Mouse (Mus musculus) embryo, embryonic 10.5 days (tissue): ENCODE measurements around the gene Psmc3ip.
"Not testable (repeated sequence)": the region's sequence is repeated elsewhere in the genome, so short reads cannot be mapped to it uniquely, and the experiment has no call there.

Experiments
- DNase-seq: peaks from one replicate; pipeline ENCODE4 v3.0.0-alpha.2; 2015; ENCODE audit warnings: low spot score

Psmc3ip gene

DNA sequence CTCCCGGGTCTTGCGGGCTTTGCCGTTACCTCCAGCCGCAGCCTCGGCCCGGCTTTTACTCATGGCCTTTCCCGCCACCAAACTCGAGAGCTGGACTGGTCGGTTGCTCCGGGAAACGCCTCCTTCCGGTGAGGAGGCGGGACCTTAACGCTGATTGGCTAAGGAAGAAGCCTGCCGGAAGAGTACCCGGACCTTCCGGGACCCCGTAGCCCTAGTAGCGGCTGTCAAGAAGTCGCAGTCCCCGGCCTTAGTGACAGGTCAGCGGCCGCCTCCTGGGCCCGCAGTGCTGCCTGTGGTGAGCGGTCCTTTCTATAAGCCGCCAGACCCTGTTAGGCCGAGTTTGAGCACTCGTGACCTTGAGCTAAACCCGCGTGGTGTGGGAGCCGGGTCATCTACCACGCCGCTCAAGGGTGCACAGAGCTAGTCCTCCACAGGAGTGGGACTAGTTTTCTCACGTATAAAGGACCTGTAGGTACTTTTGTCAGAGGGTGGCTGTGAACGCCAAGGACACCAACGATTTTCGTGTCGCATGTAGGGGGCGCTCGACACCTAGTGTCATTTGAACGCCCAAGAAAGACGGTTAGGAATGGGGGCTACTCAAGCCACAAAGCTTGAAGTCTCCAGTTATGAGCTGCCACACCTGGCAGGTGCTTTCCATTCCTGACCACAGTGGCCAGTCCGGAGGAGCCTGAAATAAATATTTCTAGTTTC lies at the start of gene Psmc3ip:
Gene Psmc3ip (minus strand): TSS at position 123 of the 711 bp plus-strand sequence.
- peak; percentile 98 for DNase-seq

DNA sequence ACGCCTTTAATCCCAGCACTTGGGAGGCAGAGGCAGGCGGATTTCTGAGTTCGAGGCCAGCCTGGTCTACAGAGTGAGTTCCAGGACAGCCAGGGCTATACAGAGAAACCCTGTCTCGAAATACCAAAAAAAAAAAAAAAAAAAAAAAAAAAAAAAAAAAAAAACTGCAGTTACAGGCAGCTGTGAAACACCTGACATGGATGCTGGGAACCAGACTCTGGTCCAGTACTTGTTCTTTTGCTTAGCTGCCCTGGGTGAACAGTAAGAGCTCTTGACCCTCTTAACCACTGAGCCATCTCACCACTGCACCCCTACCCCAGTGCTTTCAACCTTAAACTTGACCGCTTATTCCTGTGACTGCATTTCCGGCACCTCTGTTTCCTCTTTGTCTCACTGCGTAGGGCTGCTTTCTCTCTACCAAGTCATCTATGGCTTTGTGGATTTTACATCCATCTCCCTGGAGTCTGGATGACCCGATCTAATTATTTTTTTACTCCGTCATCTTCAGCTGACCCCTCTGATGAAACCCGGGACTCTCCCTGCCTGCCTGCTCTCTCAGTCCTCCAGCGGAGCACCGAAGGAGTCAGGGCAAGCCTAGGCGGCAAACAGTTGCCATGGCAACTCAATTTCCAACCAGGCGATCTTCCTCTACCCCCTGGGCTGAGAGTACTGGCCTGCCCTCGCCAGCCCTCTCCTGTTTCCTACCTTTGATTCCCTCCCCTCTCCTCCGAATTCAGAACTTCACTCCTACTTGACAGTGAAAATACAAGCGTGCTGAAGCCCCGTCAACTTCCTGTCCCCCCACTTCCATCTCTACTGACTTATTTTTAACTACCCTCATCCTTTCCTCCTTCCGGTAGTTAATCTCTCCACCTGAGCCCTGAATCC lies 48.3 kb upstream of the Psmc3ip start:
- peak; percentile 86 for DNase-seq

DNA sequence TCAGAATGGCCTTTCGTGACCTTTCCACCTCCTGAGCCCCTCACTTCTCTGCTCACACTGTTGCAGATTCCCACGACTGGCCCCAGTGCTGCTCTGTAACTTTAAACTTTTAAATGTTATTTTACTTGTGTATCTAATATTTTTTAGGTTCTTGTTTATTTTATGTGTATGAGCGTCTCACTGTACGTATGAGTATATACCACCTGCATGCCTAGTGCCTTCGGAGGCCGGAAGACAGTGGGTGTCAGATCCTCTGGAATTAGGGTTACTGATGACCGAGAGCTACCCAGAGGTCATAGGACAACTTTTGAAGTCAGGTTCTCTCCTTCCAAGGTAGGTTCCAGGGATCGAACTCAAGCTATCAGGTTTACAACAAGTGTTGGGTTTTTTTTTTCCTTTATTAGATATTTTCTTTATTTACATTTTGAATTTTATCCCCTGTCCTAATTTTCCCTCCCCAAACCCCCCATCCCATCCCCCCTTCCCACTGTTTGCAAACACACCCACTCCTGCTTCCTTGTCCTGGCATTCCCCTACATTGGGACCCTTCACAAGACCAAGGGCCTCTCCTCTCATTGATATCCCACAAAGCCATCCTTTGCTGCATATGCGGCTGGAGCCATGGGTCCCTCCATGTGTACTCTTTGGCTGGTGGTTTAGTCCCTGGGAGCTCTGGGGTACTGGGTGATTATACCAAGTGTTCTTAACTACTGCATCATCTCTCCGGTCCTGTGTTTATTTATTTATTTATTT lies 47.2 kb upstream of the Psmc3ip start:
- DNase-seq, result no peak

DNA sequence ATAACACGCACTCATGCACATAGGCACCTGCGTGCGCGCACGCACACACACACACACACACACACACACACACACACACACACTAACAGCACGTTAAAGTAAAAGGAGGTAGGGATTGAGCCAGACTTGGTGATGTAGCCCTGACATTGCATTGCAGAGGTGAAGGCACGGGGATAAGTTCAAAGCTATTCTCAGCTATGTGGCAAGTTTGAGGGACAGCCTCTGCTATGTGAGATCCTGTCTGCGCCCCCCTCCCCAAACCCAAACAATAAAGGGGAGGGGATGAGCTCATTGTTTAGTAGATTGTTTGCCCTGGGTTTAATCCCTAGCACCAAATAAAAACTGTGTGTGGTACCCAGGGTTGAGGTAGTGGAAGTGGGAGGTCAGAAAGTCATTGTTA lies 45.9 kb upstream of the Psmc3ip start:
- no peak for DNase-seq

DNA sequence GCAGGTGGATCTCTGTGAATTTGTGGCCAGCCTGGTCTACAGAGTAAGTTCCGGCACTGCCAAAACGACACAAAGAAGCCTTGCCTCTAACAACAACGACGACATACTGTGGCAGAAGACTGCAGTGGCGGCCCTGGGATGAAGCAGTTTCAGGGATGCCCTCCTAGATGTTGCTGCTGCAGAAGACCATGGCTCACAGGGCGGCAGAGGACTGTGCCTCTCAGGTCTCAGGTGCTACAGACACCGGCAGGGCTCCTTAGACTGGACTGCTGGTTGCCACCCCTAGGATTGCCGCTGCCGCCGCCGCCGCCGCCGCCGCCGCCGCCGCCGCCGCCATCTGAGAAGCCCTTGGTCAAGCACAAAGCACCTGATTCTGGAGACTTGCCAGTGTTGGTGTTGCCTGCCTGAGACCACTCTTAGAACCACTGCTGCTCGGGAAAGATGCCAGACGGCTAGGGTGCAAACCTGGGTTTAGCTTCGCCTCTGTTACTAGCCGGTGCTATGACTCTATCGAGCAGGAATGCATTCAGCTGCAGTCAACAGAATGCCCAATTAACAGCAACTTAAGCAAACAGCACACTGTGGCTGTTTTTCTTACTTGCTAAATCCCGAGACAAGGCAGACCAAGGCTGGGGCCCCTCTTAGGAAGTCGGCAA lies 45.1 kb upstream of the Psmc3ip start:
- DNase-seq, result peak; percentile 40

DNA sequence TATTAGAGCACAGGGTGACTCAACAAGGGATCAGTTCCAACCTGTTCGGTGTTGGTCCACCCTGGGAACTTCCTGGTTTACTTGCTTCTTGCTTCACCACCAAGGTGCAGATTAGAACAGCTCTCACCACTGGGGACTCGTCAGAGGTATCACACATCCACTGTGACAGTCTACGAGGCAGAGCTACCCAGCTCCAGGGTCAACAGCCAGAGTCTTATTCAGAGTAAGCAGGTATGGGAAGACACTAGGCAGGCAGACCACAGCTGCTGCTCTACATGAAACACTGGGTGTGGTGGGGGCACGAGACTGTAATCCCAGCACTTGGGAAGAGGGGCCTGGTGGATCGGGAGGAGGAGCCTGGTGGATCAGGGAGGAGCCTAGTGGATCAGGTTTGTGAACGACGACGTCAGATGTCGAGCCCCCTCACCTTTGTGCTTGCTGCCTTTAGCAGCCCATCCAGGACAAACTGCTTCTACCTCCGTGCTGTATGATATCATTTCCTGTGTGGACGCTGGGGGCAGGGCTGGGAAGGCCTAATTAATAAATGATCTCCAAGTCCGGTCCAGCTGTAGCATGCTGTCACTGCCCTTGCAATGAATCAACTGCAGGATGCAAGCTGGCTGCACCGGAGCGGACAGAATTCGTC lies 43.4 kb upstream of the Psmc3ip start:
- DNase-seq, result peak; percentile 73

DNA sequence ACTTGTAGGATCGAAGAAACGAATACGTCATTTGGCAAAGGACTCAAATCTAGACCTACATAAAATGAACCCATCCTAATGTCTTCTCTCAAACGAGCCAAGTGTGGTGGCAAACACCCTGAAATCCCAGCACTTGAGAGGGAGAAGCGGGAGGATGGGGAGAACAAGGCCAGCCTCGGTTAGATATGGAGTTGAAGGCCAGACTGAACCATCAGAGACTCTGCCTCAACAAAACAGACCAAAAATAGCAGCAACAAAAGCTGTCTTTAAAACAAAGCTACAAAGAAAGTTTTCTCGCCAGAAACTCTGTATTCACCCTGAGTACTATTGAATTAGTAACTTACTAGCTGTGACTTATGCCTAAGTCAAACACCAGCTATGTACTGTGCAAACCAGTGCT lies 41.8 kb upstream of the Psmc3ip start:
- DNase-seq, result no peak

DNA sequence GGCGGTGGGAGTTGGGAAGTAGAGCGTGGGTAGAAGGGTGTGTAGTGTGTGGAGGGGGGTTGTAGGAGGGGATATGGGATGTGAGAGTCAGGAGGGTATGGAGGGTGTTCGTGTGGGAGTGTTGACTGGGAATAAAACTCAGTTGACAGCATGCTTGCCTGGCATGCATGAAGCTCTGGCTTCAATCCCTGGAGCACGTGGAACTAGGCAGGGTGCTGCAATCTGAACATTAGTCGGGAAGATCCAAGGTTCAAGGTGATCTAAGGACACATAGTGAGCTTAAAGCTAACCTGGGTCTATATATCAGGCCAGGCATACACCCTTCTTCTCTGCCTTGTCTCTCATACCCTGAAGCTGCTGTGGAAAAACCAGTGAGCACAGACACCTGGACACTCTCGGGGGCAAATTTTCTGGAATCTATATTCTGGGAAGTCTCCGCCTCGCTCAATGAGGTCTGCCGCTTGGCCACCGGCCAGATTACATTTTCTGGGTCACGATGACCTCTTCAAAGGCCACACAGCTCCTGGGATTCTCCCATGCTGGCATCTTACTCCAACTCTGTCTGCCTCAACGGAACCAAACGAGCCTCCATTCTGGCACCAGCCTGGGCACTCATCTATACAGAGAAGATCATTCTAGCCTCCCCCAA lies 39.1 kb upstream of the Psmc3ip start:
- DNase-seq, result no peak

DNA sequence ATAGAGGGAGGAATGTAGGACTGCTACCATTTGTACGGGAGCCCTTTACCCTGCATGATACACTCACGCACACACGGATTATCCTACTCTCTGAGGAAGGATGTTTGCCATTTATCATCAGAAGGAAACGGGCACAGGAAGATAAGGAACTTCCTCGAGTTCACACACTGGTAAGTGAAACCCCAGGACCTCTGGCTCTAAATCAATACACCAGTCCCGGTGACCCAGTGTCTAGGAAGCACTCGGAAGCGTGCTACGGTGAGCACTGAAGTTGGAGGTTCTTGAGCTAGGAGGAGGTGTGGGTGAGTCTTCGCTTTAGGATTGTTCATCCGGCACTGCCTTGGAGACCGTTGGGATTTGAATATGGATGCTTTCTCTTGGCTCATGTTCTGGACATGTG lies 37.8 kb upstream of the Psmc3ip start:
- DNase-seq, result no peak

DNA sequence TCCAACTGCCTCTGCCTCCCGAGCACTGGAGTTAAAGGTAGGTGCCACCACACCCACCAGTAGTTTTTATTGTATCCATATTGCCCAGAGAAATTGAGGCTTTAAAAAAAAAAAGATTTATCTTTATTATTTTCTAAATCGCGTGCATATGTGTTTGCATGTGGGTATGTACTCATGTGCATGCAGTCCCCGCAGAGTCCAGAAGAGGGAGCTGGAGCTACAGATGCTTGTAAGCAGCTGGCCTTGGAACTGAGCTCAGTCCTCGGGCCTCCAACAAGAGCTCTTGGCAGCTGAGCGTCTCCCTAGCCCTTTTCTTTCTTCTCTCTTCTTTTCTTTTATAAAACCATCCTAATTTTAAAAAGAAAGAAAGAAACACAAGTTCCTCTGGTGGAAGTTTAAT lies 36.5 kb upstream of the Psmc3ip start:
- peak; percentile 49 for DNase-seq

DNA sequence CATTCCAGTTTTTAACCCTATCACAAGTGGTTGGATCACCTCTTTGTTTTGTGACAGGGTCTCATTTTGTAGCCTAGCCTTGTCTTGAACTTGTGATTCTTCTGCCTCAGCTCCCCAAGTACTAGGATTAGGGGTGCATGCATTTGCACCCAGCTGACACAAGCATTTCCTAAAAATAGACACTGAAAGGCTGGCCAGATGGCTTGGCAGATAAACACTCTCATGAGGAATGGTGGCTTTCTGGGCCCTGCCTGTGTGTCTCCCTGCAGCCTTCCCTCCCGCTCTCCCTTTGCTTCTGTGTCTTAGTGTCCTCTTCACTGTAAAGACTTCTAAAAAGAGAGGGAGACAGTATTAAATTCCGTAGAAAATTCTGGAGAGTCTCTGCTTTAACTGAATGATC lies 36.0 kb upstream of the Psmc3ip start:
- DNase-seq, result no peak

DNA sequence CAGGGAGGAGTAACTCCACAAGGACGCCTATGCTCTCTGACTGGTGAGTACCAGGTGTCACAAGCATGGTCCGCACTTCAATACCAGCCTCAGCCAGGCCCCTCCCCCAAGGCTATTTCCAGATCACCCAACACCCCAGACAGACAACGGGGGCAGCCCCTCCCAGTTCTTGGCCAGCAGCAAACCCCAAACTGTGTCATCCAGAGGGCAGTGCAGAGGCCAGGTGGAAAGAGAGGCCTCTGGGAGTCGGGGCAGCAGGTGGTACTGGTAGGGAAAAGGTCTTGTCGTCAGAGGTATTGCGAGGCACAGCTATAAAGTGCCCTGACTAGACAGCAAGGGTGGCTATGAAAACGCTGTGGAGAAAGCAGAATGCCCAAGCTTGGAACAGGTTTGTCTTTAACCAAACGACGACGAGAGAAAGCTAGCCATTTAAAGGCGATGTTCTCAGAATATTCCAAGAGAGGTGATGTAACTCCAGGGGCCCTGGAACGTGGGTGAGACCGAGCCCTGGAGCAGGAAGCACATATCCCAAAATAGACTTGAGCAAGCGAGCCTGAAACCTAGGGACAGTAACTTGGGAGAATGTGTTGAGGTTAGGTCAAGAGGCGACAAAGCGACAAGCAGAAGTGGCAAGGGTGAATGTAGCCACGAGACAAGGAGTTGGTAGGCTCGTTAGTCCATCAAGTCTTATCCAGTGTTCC lies 35.0 kb upstream of the Psmc3ip start:
- DNase-seq, result no peak

DNA sequence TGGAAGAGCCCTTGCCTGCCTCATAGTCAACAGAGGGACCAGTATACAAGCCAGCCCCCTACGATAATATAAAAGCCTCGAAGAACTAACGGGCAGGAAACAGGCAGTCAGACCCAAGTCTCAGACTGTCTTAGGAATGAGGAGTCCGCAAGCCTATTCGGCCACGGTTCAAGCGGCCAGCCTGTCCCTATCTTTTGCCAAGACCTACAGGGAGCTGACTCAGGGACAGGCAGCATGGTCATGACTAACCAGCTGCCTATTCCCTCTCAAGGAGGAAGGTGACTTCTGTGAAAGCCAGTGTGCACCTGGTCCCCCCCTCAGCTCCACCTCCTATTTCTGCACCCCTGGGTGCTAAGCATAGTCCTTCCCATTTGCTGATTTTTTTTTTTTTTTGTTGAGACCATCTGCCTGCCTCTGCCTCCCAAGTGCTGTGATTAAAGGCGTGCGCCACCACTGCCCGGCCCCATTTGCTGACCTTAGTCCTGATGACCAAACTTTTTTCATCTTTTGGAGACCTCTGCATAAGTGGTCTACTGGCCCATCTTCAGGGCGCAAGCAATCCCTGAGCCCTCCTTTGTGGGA lies 33.9 kb upstream of the Psmc3ip start:
- no peak for DNase-seq

DNA sequence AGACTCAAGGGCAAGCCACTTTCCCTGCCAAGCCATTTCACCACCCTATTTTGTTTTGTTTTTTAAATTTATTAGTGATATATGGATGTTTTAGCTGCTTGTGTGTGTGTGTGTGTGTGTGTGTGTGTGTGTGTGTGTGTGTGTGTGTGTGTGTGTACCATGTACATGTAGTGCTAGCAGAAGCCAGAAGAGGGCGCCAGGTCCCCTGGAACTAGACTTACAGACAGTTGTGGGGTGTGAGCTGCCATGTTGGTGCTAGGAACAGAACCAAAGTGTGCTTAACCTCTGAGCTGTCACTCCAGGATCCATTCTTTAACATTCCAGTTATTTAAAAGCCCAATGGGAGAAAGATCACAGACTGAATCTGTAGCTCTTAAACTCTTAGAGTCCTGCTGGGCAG lies 31.8 kb upstream of the Psmc3ip start:
- no peak for DNase-seq

DNA sequence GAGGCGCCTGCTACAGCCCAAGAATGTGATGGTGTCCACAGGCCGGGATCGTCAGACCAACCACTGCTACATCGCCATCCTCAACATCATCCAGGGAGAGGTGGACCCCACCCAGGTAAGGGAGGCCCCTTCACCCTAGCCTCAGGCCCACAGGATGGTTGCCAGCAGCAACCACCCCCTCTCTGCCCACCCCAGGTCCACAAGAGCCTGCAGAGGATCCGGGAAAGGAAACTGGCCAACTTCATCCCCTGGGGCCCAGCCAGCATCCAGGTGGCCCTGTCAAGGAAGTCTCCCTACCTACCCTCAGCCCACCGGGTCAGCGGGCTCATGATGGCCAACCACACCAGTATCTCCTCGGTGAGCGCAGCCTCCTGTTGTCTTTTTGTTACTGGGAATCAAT lies 29.8 kb upstream of the Psmc3ip start:
- not testable (repeated sequence) for DNase-seq

DNA sequence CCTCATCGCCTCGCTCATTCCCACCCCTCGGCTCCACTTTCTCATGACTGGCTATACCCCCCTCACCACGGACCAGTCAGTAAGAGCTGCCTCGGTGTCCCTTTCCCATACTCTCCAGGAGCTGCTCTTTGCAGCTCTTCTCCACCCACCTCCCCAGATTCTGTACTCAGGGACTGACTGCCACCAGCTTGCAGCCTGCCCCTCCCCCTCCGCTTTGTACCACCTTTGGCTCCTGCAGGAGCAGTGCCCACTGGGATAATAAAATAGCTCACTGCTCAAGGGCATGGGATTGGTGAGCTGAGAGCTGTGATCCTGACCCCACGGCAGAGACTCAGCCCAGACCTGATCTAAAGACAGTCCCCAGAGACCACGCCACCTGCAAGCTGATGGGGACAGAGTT lies 29.3 kb upstream of the Psmc3ip start:
- DNase-seq, result not testable (repeated sequence)

DNA sequence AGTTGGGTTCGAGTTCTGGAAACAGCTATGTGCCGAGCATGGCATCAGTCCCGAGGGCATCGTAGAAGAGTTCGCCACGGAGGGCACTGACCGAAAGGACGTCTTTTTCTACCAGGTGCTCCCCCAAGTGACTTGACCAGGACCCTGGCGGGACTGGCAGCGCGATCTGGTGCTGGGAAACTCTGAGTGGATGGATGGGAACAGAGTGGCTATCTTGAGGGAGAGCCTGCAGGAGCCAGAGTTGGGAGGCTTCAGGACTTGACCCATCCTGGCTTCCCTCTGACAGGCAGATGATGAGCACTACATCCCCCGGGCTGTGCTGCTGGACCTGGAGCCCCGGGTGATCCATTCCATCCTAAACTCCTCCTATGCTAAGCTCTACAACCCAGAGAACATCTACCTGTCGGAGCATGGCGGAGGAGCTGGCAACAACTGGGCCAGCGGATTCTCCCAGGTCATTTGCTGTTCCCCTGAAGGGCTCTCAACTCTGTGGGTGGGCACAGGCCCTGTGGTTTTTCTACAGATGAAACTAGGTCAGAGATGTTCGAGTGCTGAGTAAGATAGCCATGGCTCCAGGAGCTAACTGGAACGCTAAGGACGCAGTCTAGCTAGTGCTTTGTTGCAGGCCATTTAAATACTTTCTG lies 25.4 kb upstream of the Psmc3ip start:
- no peak for DNase-seq

DNA sequence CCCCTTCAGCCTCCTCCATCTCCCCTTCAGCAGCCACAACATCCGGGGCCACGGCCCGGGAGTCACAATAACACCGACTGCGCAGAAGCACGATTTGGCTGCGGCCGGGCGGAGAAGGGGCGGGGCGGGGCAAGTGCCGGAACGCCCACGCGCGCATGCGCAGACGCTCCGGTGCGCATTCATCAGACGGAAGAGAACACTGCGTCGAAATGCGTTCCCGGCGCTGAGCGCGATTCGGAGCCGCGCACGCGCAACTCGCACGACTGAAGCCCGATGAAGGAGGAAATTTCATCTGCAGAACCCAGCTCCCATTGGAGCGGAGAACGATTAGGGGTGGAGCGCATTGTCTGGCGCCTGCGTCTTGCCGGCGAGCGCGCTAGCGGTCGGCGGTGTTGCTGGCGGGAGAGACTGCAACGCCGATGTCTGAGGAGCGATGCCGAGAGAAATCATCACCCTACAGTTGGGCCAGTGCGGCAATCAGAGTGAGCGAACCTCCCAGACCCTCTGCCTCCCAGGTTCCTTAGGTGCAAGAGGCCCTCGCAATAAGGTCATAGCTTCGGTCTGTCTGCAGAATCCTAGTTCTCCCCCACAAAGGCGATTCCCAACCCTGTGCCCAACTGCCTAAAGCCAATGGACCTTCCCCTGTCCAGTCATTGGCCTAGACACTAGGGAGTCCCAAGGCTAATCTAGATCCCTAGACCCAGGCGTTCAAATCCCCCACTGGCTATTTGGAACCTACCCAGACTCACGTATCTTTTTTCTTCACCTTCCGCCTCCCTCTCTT lies 24.7 kb upstream of the Psmc3ip start, which contains the start of the genes Retreg3 and Tubg1:
Gene Retreg3 (minus strand): TSS at position 133 of the 784 bp plus-strand sequence.
Gene Tubg1 (plus strand): TSS at position 178 of the 784 bp plus-strand sequence.
- peak; percentile 99 for DNase-seq
